Mouse (Mus musculus) myocyte (in vitro differentiated cells): ENCODE data around the gene Auts2. TPM values are rescaled to one million over a fixed set of nuclear protein-coding genes. Genes with fewer than 3 reads are reported as not detected.

Source experiments
- H3K27me3 ChIP-seq: one replicate; pipeline ENCODE4 v1.6.1; 2011; ENCODE audit not compliant: control insufficient read depth, insufficient read depth, insufficient read length
- H3K36me3 ChIP-seq: one replicate; pipeline ENCODE4 v1.6.1; 2011; ENCODE audit not compliant: control insufficient read depth, insufficient read depth
- H3K4me2 ChIP-seq: one replicate; pipeline ENCODE4 v1.6.1; 2011; ENCODE audit warnings: low read depth, control low read depth
- H3K4me3 ChIP-seq: one replicate; pipeline ENCODE4 v1.5.1; 2011; ENCODE audit warnings: mild to moderate bottlenecking, control low read depth, moderate library complexity
- H3K79me2 ChIP-seq: one replicate; pipeline ENCODE4 v1.6.1; 2011; ENCODE audit not compliant: control insufficient read depth, insufficient read depth
- H3ac ChIP-seq: one replicate; pipeline ENCODE4 v1.6.1; 2011; ENCODE audit not compliant: control insufficient read depth, insufficient read length
- CEBPB ChIP-seq: IDR thresholded peaks from 2 replicates; pipeline ENCODE4 v1.6.1; 2011; ENCODE audit warnings: mild to moderate bottlenecking, moderate library complexity; ENCODE audit not compliant: poor library complexity, insufficient read depth, severe bottlenecking
- E2F4 ChIP-seq: IDR thresholded peaks from one replicate; pipeline ENCODE4 v1.6.1; 2011; ENCODE audit warnings: mild to moderate bottlenecking, control low read depth, moderate library complexity; ENCODE audit not compliant: insufficient read depth
- MAX ChIP-seq: IDR thresholded peaks from one replicate; pipeline ENCODE4 v1.6.1; 2011; ENCODE audit warnings: low read depth, mild to moderate bottlenecking, control low read depth
- MYOD1 ChIP-seq, 3 experiments: IDR thresholded peaks; one replicate each; pipeline ENCODE4 v1.6.1; 2011; ENCODE audit warnings: control low read depth in 2 of 3, low read depth in 2 of 3, mild to moderate bottlenecking in 2 of 3, moderate library complexity in 1 of 3; ENCODE audit not compliant: insufficient read length in 2 of 3, control insufficient read depth in 1 of 3
- MYOG ChIP-seq, 3 experiments: IDR thresholded peaks; one replicate each; pipeline ENCODE4 v1.6.1; 2011; ENCODE audit warnings: control low read depth in 2 of 3, low read depth in 2 of 3, mild to moderate bottlenecking in 2 of 3; ENCODE audit not compliant: insufficient read length in 2 of 3, control insufficient read depth in 1 of 3, insufficient read depth in 1 of 3
- POLR2A ChIP-seq: IDR thresholded peaks from one replicate; pipeline ENCODE4 v1.6.1; 2011; ENCODE audit warnings: low read depth, mild to moderate bottlenecking, control low read depth, moderate library complexity; ENCODE audit not compliant: insufficient read length
- POLR2AphosphoS2 ChIP-seq: IDR thresholded peaks from one replicate; pipeline ENCODE4 v1.6.1; 2011; ENCODE audit warnings: low read depth, control low read depth; ENCODE audit not compliant: insufficient read length
- REST ChIP-seq: IDR thresholded peaks from one replicate; pipeline ENCODE4 v1.6.1; 2011; ENCODE audit warnings: mild to moderate bottlenecking, control low read depth, moderate library complexity; ENCODE audit not compliant: insufficient read depth, insufficient read length
- SRF ChIP-seq: IDR thresholded peaks from one replicate; pipeline ENCODE4 v1.6.1; 2011; ENCODE audit warnings: low read depth; ENCODE audit not compliant: control insufficient read depth, insufficient read length
- TCF12 ChIP-seq: IDR thresholded peaks from one replicate; pipeline ENCODE4 v1.6.1; 2011; ENCODE audit warnings: mild to moderate bottlenecking, control low read depth; ENCODE audit not compliant: poor library complexity, insufficient read depth, severe bottlenecking
- TCF3 ChIP-seq: IDR thresholded peaks from one replicate; pipeline ENCODE4 v1.6.1; 2011; ENCODE audit warnings: low read depth, control low read depth; ENCODE audit not compliant: insufficient read length
- USF1 ChIP-seq: IDR thresholded peaks from one replicate; pipeline ENCODE4 v1.6.1; 2011; ENCODE audit warnings: low read depth, mild to moderate bottlenecking, control low read depth, moderate library complexity
- polyA plus RNA-seq: library from polyadenylated mRNA; unstranded; fragments of >200 nt; fragmentation: generic; extraction: Trizol; gene quantifications from one replicate; pipeline ENCODE4 v1.2.1, GENCODE M21; 2012; ENCODE audit warnings: missing spikeins

Gene Auts2
- polyA plus RNA-seq, 1 experiment = 8.0 TPM

GRCm38 (mm10) chr5:131489846-131490245, 1053.3 kb downstream of the Auts2 start:
- H3K27me3 ChIP-seq = no peaks in the 10 kb centered on the region
- H3K4me2 ChIP-seq = no peak overlapping the region
- H3K36me3 ChIP-seq = no peaks in the 10 kb centered on the region
- peaks cover 26% of the 10 kb centered on the region for H3K79me2 ChIP-seq
- H3ac ChIP-seq = no peak overlapping the region
- H3K4me3 ChIP-seq = no peak overlapping the region
- no peak for TF ChIP-seq MAX
- TF ChIP-seq CEBPB = no peak
- TF ChIP-seq POLR2AphosphoS2 = no peak
- TF ChIP-seq E2F4 = no peak
- no peak for TF ChIP-seq MYOG (IDR thresholded peaks at IDR 0.05; ENCODE audit: control insufficient read depth in 1 of 3, insufficient read depth in 1 of 3, insufficient read length in 2 of 3, low read depth in 2 of 3)
- no peak for TF ChIP-seq SRF
- TF ChIP-seq TCF12 = no peak
- no peak for TF ChIP-seq TCF3
- no peak for TF ChIP-seq USF1
- no peak for TF ChIP-seq POLR2A
- TF ChIP-seq MYOD1 (IDR thresholded peaks at IDR 0.05; ENCODE audit: control insufficient read depth in 1 of 3, insufficient read length in 2 of 3, low read depth in 2 of 3) = no peak
- TF ChIP-seq REST = no peak

- peaks cover 25% of the 10 kb centered on the region for H3K79me2 ChIP-seq
- H3K4me2 ChIP-seq = no peak overlapping the region
- H3ac ChIP-seq = no peak overlapping the region
- TF ChIP-seq POLR2AphosphoS2 (no peak), POLR2A (no peak), TCF3 (no peak), CEBPB (no peak), MAX (no peak), TCF12 (no peak), MYOG (IDR thresholded peaks at IDR 0.05; ENCODE audit: control insufficient read depth in 1 of 3, insufficient read depth in 1 of 3, insufficient read length in 2 of 3, low read depth in 2 of 3) (no peak), REST (no peak), MYOD1 (IDR thresholded peaks at IDR 0.05; ENCODE audit: control insufficient read depth in 1 of 3, insufficient read length in 2 of 3, low read depth in 2 of 3) (no peak), USF1 (no peak), SRF (no peak), E2F4 (no peak)
- H3K36me3 ChIP-seq = no peaks in the 10 kb centered on the region
- H3K4me3 ChIP-seq = no peak overlapping the region
- no peaks in the 10 kb centered on the region for H3K27me3 ChIP-seq
Measured at GRCm38 (mm10) chr5:131486527-131486926, 1056.6 kb downstream of the Auts2 start.

- TF ChIP-seq USF1 (no peak), TCF12 (no peak), MAX (no peak), TCF3 (no peak), REST (no peak), E2F4 (no peak), SRF (no peak), POLR2AphosphoS2 (no peak), MYOG (IDR thresholded peaks at IDR 0.05; ENCODE audit: control insufficient read depth in 1 of 3, insufficient read depth in 1 of 3, insufficient read length in 2 of 3, low read depth in 2 of 3) (no peak), POLR2A (no peak), MYOD1 (IDR thresholded peaks at IDR 0.05; ENCODE audit: control insufficient read depth in 1 of 3, insufficient read length in 2 of 3, low read depth in 2 of 3) (no peak), CEBPB (no peak)
- Histone ChIP-seq H3K4me2 (no peak overlapping the region), H3K27me3 (no peaks in the 10 kb centered on the region), H3K36me3 (peaks cover 10% of the 10 kb centered on the region), H3ac (no peak overlapping the region), H3K79me2 (peaks cover 6% of the 10 kb centered on the region), H3K4me3 (no peak overlapping the region)
Measured at GRCm38 (mm10) chr5:131475278-131475677, 1067.9 kb downstream of the Auts2 start.

GRCm38 (mm10) chr5:131468609-131469008, 1074.5 kb downstream of the Auts2 start:
- Histone ChIP-seq H3K4me3 (no peak overlapping the region), H3K4me2 (no peak overlapping the region), H3K79me2 (no peaks in the 10 kb centered on the region), H3K36me3 (peaks cover 8% of the 10 kb centered on the region), H3ac (no peak overlapping the region), H3K27me3 (no peaks in the 10 kb centered on the region)
- TF ChIP-seq E2F4 (no peak), MAX (no peak), TCF12 (no peak), TCF3 (no peak), MYOD1 (IDR thresholded peaks at IDR 0.05; ENCODE audit: control insufficient read depth in 1 of 3, insufficient read length in 2 of 3, low read depth in 2 of 3) (no peak), MYOG (IDR thresholded peaks at IDR 0.05; ENCODE audit: control insufficient read depth in 1 of 3, insufficient read depth in 1 of 3, insufficient read length in 2 of 3, low read depth in 2 of 3) (no peak), POLR2AphosphoS2 (no peak), REST (no peak), USF1 (no peak), POLR2A (no peak), SRF (no peak), CEBPB (no peak)

DNA sequence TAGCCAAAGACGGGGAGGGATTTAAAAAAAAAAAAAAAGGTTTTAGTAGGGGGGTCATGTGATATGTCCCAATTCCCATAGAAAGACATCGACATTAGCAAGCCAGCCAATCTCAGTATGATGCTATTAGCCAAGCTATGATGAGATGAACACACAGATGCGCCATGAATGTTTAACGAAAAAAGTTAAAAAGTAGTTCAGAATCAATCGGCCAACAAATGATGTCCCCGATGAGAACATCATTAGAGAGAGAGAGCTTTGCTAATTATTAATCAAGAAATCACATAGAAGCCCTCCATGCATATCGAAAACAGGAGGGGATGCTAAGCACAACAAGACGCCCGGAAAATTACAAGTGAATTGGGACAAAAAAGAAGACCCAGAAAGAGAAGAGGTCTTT, 1077.0 kb downstream of the Auts2 start:
- Histone ChIP-seq H3ac (no peak overlapping the region), H3K36me3 (peaks cover 11% of the 10 kb centered on the region), H3K79me2 (no peaks in the 10 kb centered on the region), H3K27me3 (no peaks in the 10 kb centered on the region), H3K4me2 (no peak overlapping the region), H3K4me3 (no peak overlapping the region)
- TF ChIP-seq MYOG (IDR thresholded peaks at IDR 0.05; ENCODE audit: control insufficient read depth in 1 of 3, insufficient read depth in 1 of 3, insufficient read length in 2 of 3, low read depth in 2 of 3) = no peak
- no peak for TF ChIP-seq TCF3
- no peak for TF ChIP-seq CEBPB
- no peak for TF ChIP-seq SRF
- TF ChIP-seq TCF12 = no peak
- TF ChIP-seq POLR2AphosphoS2 = no peak
- no peak for TF ChIP-seq MAX
- no peak for TF ChIP-seq REST
- no peak for TF ChIP-seq MYOD1 (IDR thresholded peaks at IDR 0.05; ENCODE audit: control insufficient read depth in 1 of 3, insufficient read length in 2 of 3, low read depth in 2 of 3)
